Mouse (Mus musculus): ENCODE measurements around the gene Cyp3a11.
"Not testable (repeated sequence)": the region's sequence is repeated elsewhere in the genome, so short reads cannot be mapped to it uniquely, and the experiment has no call there.

Cyp3a11 gene

DNA sequence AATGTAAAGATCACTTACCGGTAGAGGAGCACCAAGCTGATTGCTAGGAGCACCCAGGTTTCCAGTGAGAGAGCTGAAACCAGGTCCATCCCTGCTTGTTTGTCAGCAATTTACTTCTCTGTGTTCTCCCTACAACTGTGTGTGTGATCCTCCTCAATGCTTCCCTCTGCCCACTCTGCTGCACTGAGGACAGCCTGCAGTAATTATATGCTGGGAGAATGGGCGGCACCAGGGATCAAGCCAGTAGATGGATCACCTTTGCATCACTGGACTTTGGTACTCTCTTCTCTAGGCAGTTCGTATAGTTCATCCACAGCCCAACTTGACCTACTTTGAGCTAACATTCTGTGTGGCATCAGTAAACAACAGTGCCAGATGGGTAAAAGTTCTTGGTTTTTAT is at the start of gene Cyp3a11:
TSS of gene Cyp3a11 (minus strand) at position 277 of the 400 bp plus-strand sequence.
- DNase-seq (ENCODE audit: low spot score in 2 of 2) = no peak

DNA sequence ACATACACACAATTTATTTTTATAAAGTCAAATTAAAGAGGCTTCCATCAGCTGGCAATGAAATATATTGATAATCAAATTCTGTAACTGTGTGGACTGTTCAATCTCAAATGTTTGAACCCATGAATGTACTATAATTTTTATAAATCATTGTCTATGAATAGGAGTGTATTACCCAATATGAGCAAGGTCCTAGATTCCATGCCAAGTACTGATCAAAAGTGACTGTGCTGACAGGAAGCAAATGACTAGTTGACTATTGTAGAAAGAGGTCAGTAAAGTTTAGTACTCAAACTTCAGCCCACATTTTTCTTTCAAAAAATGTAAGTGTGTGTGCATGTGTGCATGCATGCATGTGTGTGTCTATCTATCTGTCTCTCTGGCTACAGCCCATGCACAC is 33.1 kb upstream of the Cyp3a11 start:
- no peak for DNase-seq (ENCODE audit: low spot score in 2 of 2)

DNA sequence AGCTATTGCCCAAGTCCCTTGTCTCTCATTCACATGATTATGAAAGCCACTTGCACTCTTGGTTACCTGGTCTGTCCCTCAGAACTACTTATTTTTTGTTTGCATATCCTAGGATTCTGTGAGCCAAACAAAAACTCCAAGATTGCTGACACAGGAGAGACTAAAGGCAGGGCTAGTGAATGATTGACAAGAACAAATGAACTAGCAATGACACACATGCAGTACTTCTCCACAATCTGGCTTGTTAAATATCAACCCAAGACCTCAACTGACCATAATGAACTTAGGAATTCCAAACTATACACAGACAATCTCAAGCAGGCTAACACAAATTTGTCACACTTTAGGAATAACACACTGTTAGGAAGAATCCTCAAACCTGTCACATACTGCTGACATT is 32.0 kb upstream of the Cyp3a11 start:
- DNase-seq (ENCODE audit: low spot score in 2 of 2) = no peak

DNA sequence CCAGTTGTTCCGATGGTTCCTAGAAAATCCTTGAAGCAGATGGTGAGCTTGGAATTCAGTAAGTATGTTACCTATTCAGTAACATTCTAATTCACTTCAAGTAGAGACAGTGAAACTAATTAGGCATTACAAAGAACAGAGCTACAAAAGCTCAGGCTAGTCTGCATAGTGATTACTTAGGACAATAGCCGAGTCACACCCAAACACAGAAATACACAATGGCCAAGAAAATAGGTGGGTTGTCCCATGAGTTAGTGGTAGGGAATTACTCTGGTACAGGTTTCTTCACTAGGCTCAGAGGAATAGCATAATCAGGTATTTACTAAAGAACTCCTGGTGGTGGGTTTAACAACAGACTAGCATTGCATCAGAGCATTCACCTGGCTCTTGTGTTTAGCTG is 27.2 kb upstream of the Cyp3a11 start:
- not testable (repeated sequence) for DNase-seq (ENCODE audit: low spot score in 2 of 2)

DNA sequence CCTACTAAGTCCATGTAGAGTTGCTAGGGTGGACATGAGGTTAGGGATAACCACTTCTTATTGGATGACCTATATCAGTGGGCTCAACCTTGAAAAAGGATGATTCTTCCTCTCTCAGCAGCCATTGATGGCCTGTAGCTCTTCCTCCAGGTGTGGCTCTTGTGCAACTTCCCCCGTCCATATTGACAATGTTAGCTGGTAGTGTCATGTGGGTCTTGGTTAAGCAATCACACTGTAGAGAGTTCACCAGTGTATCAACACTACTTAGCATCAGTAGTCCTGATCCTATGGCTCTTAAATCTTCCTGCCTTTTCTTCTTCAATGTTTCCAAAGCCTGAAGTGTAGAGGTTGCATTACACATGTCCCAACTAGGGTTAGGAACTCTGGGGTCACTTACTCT is 24.8 kb upstream of the Cyp3a11 start:
- DNase-seq (ENCODE audit: low spot score in 2 of 2) = no peak

DNA sequence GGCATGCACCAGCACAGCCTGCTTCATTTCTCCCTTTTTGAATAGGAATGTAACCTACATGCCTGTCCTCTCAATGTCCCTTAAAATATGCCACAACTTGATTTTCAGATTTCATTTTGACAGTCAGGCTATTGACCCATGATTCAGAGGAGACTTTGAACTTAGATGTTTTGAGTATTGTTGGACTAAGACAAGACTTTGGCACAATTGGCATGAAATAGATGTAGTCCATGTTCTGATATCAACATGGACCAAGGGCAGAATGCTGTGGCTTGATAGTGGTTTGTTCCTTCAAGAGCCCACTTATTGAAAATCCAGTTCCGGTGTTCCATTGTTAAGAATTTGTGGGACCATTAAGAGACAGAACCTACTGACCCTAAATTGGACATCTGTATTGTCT is 23.6 kb upstream of the Cyp3a11 start:
- DNase-seq (ENCODE audit: low spot score in 2 of 2) = no peak

DNA sequence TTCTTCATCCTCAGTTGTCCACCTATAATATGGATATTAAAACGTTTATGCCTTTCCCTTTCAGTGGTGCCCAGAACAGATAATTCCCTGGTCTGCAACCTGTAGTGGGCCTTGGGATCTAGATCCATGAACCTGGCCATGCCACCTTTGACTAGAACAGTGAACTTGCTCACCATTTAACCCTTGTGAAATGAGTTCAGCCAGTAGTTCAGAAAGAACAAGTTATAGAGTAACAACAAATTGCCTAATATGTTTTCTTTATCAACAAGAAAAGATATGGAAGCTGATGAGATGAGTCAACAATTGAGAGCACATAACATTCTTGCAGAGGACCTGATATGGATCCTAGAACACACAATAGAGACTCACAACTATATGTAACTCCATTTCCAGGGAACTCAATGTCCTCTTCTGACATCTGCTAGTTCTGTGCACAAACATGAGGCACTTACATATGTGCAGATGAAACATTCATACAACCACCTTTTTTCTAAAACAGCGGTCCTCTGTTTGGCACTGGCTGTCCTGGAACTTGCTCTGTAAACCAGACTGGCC is 20.7 kb upstream of the Cyp3a11 start:
- DNase-seq (ENCODE audit: low spot score in 2 of 2) = no peak

DNA sequence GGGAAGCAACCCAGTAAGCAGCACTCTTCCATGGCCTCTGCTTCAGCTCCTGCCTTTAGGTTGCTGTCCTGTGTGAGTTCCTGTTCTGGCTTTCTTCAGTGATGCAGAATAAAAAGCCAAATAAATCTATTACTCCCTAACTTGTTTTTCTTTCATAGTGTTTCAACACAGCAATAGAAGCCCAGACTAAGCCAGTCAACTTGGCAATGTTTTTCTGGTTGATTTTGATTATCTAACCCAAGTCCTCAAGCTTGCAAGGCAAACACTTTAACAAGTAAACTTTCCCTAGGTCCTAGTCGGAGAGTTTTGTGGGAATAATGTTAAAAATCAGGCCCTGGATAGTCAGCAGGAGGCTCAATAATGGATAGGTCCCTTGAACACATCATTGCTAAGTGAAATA is 17.5 kb upstream of the Cyp3a11 start:
- DNase-seq (ENCODE audit: low spot score in 2 of 2) = no peak

DNA sequence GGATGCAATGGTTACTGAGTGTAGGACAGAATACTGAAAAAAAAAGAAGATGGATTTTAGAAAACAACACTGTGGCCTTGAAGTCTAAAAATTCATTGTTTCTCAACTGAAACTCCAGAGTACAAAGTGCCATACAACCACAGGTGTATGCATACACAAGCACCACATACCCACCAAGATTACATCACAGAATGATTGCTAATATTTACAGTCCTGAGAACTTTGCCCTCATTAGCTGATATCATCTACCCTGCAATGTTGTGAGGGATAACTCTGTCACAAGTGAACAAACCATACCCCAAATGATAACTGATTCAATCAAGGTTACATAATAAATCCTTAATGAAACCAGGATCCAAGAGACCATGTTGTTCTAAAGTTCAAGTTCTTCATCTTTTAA is 1.4 kb upstream of the Cyp3a11 start:
- DNase-seq (ENCODE audit: low spot score in 2 of 2) = no peak

DNA sequence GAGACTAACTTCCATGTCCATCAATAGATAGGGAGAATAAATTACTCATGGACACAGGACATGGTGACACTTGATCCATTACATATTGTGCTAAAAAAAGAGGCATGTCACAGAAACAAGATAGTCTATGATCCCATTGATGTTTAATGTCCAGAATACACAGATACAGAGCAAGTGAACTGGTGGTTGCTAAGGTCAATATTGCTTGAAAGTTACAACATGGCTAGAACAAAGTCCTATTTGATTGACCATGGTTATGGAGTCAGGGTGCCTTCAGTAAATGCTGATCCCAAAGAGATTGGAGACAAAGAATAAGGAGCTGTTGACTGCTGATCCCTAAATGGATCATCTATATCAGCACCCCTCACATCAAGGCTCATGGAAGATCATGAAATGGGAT is 12.3 kb downstream of the Cyp3a11 start:
- DNase-seq (ENCODE audit: low spot score in 2 of 2) = not testable (repeated sequence)

DNA sequence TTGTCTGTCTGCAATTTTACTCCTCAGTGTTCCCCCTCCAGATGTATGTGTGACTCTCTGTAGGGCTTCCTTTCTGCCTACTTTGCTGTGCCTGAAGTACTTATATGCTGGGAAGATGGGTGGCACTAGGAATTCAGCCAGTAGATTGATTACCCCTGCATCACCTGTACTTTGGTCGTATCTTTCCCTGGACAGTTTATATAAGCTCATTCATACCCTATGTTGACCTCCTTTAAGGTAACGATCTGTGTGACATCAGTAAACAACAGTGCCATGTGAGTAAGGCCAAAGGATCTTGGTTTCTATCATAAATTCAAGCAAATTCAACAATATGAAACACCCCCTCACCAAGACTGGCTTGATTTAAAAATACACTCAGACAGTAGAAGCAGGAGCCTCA is 74.0 kb downstream of the Cyp3a11 start, which contains the start of gene Cyp3a44:
TSS of gene Cyp3a44 (minus strand) at position 79 of the 400 bp plus-strand sequence.
- not testable (repeated sequence) for DNase-seq (ENCODE audit: low spot score in 2 of 2)

Measured in frontal cortex, postnatal 36 days (tissue).